Mouse (Mus musculus): Measurements from ENCODE around the gene Ank2.

DNA sequence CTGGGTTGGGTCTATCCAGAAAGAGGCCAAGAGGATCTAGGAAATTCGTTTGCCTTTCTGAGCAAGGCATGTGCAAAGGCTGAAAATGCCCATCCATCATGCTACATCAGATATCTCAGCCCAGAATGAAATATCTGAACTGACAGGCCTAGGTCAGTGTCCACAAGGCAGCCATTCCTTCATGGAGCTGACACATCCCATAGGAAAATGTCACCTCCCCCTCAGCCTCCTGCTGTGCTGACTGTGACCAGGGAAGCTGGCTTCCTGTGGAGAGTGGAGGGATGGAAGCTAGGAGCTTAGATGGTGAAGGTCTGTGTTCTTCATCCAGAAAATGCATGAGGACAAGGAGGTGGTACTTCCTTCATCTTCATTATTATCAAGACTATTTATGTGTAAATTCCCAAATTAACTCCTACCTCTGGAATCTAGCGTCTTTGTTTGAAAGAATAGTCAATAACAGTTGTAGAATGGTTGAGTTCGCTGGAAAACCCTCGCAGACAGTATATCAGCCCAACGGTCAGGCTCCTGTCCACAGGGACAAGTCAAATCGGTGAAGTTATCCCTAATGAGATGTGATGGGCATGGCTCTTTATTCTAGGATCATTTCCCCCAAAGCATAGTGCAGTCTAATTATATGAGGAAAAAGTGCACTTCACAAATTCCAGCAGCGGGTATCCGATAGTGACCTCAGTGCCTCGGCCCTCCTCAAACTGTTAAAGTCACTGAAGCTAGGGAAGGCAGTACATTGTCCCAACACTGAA is 148.4 kb downstream of the Ank2 start:
- no peak for TF ChIP-seq POLR2A (IDR thresholded peaks at IDR 0.05; ENCODE audit: control insufficient read depth, extremely low read depth, insufficient read depth, low read length, poor library complexity)
- TF ChIP-seq CTCF (IDR thresholded peaks at IDR 0.05; ENCODE audit: borderline replicate concordance, control insufficient read depth, extremely low read depth, insufficient read depth, low read length, poor library complexity): no peak

Data from thymus, adult 2 months (tissue).